Mouse (Mus musculus): Measurements from ENCODE around the gene Caly.

Caly gene

DNA sequence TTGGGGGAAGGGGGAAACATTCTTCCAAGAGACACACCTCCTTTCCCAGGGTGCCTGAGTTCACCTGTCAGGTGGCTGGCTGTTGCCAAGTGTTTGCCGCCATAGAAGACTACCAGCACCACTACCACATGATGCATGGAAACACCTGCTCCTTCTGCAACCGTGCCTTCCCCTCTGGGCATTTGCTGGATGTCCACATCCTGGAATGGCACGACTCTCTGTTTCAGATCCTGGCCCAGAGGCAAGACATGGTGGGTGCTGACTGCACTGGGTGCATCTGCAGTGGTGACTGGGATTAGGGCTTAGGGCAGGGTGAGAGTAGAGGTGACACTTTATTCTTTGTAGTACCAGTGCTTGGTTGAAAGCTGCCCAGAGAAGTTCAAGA is 45.2 kb downstream of the Caly start:
- DNase-seq (ENCODE audit: extremely low spot score), result no peak

- DNase-seq (ENCODE audit: extremely low spot score), result peak; percentile 98
Measured at GRCm38 (mm10) chr7:140036281-140037170, 45.8 kb downstream of the Caly start, which contains the start of the genes Zfp511 and Tubgcp2. Gene Zfp511, plus strand, starts transcription at chr7:140036391. Gene Tubgcp2, minus strand, starts transcription at chr7:140036669.

DNA sequence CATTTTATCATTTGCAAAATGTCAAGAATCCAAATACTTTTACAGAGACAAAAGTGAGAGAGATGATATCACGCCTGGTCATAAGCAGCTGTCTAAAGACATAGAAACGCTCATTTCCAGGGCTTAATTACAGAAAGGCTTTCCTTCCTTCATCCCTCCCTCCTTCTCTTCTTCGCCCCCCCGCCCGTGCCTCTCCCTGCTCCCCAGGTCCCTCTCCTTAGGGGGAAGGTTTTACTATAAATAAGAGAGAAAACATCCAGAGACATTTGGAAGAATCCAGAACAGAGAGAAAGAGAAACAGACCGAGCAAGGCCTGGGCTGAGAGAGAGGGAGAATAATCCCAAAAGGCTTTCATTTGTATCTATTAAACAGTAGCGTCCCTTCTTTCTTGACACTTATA is 46.9 kb downstream of the Caly start:
- no peak for DNase-seq (ENCODE audit: extremely low spot score)

DNA sequence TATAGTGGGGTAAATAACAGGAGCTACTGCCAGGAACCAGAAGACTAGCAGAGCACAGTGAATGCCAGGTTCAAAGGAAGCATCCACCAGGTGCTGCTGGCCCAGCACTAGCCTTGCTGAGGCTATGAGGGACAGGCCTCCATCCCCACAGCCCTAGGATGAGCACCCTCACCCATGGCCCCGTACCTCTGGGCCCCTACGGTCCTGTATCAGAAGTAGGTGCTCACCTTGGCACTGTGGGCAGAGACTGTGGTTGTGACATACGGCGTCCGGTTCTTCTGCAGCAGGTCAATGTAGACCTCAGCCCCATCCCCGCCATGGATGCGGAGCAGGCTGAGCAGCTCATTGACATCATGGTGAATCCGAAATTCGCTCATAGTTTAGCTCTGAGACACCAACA is 49.0 kb downstream of the Caly start:
- DNase-seq (ENCODE audit: extremely low spot score), result no peak

DNA sequence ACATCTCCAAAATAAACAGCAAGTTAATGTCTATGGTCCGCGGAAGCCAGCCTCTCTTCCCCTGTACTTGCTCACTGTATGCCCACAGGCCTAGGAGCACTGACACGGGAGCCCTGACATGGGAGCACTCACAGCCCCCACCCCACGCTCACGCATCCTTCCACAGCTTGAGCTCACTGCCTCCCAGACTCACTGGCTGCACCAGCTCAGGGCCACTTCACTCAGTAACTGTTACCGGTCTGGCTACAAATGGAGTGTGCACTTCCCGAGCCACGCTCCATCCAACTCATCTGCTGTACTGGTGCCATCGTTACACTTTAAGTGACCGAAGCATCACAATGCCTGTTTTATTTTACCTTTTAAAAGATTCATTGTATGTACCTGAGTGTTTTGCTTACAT is 50.0 kb downstream of the Caly start:
- no peak for DNase-seq (ENCODE audit: extremely low spot score)

GRCm38 (mm10) chr7:140031771-140032170 is 50.6 kb downstream of the Caly start:
- no peak for DNase-seq (ENCODE audit: extremely low spot score)
